ENCODE assay signal across 9 mouse cellular contexts in the genomic region with DNA sequence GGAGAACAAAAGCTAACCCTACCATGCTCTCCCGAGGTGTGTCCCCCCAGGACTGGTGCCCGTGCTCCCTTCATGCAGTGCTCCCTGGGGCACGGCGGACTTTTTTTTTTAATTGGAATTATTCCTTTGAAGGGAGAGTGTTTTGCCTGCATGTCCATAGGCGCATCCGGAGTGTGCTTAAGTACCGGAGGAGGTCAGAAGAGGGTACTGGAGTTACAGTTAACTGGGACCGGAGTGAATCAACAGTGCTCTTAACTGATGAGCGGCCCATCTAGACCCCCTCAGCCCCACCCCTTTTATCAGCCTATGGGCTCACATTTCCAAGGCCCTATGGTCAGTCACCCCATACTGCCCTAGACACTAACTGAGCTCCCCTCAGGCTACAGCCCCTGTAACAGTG. TPM values are rescaled to one million over a fixed set of nuclear protein-coding genes. Genes with fewer than 3 reads are reported as not detected.
A peak's percentile ranks its signal among the peaks of the same experiment; 100 is the strongest.
DNase-seq lines count a peak whose midpoint lies in the region; ATAC-seq lines count a peak whose summit lies in the region.
"Had no signal": no experiment of that assay in that cellular context is flagged by ENCODE, and none has a peak within 500 bp of the region (broad histone marks: within the 10 kb centered on the region; RNA-seq: fewer than 3 reads in every experiment).

No protein-coding gene starts in this region.

- no peak overlapping the region for H3K4me3 ChIP-seq in kidney, embryonic 14.5 days (ENCODE audit: low read length)
- peak overlapping the region; percentile 34 for H3K4me3 ChIP-seq in brown adipose tissue, adult 24 weeks (ENCODE audit: insufficient read depth, low read depth, low read length)
- no peak overlapping the region for H3K4me3 ChIP-seq in embryonic facial prominence, embryonic 15.5 days (replicated peaks)
- H3K4me3 ChIP-seq in macrophage (ENCODE audit: inconsistent target), result no peak overlapping the region
- H3K4me3 ChIP-seq: forebrain, embryonic 12.5 days had no signal

- 47% methylated on average over 9 of the region's 9 CpGs for WGBS in kidney, embryonic 14.5 days
- 58% methylated on average over 9 of the region's 9 CpGs for WGBS in embryonic facial prominence, embryonic 15.5 days
- WGBS in macrophage (ENCODE audit: missing documents), result 85% methylated on average over 9 of the region's 9 CpGs

- peak; percentile 53 for ATAC-seq in kidney, embryonic 14.5 days (ENCODE audit: low FRiP score, low TSS enrichment)
- no peak for ATAC-seq in embryonic facial prominence, embryonic 15.5 days (ENCODE audit: insufficient number of reproducible peaks, low FRiP score, low TSS enrichment, low read depth)

- H3K79me2 ChIP-seq in macrophage (ENCODE audit: inconsistent target), result peaks cover 100% of the 10 kb centered on the region

- H3K4me1 ChIP-seq in kidney, embryonic 14.5 days (ENCODE audit: control insufficient read depth, insufficient read depth, low read length), result peaks cover 52% of the 10 kb centered on the region
- H3K4me1 ChIP-seq in brown adipose tissue, adult 24 weeks (ENCODE audit: control insufficient read depth, insufficient read depth, insufficient read length, low read length), result peaks cover 46% of the 10 kb centered on the region
- H3K4me1 ChIP-seq in embryonic facial prominence, embryonic 15.5 days, result peaks cover 61% of the 10 kb centered on the region

- DNase-seq in kidney, postnatal 36 days, result no peak
- no peak for DNase-seq in thymus, postnatal 4 days
- DNase-seq in gastrocnemius, postnatal 4 days (ENCODE audit: low spot score in 2 of 2), result no peak

- H3K9me3 ChIP-seq in kidney, embryonic 14.5 days (ENCODE audit: control insufficient read depth, low read length), result no peaks in the 10 kb centered on the region
- no peaks in the 10 kb centered on the region for H3K9me3 ChIP-seq in embryonic facial prominence, embryonic 15.5 days (replicated peaks)
- H3K9me3 ChIP-seq: forebrain, embryonic 12.5 days had no signal

- H3K27me3 ChIP-seq in kidney, embryonic 14.5 days (ENCODE audit: control insufficient read depth, insufficient read depth, low read length), result no peaks in the 10 kb centered on the region
- no peaks in the 10 kb centered on the region for H3K27me3 ChIP-seq in embryonic facial prominence, embryonic 15.5 days
- H3K27me3 ChIP-seq: forebrain, embryonic 12.5 days; Patski had no signal

- H3K36me3 ChIP-seq in kidney, embryonic 14.5 days (ENCODE audit: control insufficient read depth, insufficient read depth, low read length), result no peaks in the 10 kb centered on the region
- no peaks in the 10 kb centered on the region for H3K36me3 ChIP-seq in embryonic facial prominence, embryonic 15.5 days
- peaks cover 6% of the 10 kb centered on the region; the same call in 1 of the 2 replicates for H3K36me3 ChIP-seq in macrophage (ENCODE audit: inconsistent target)
- H3K36me3 ChIP-seq: forebrain, embryonic 12.5 days had no signal

- peak overlapping the region; percentile 18; the same call in 1 of the 2 replicates for H3K27ac ChIP-seq in kidney, embryonic 14.5 days (ENCODE audit: low read depth, low read length)
- peak overlapping the region; percentile 81 for H3K27ac ChIP-seq in brown adipose tissue, adult 24 weeks (replicated peaks; ENCODE audit: low read depth, low read length)
- H3K27ac ChIP-seq in embryonic facial prominence, embryonic 15.5 days (replicated peaks), result peak overlapping the region; percentile 6; the same call in 1 of the 2 replicates
- H3K27ac ChIP-seq in macrophage, result peak overlapping the region; percentile 22; the same call in 1 of the 2 replicates
- H3K27ac ChIP-seq: forebrain, embryonic 12.5 days had no signal

- H3K4me2 ChIP-seq in kidney, embryonic 14.5 days (replicated peaks; ENCODE audit: low read depth, low read length), result no peak overlapping the region
- H3K4me2 ChIP-seq in embryonic facial prominence, embryonic 15.5 days (replicated peaks), result no peak overlapping the region
- H3K4me2 ChIP-seq: forebrain, embryonic 12.5 days had no signal

- H3K9ac ChIP-seq in kidney, embryonic 14.5 days (ENCODE audit: low read depth, low read length), result no peak overlapping the region
- no peak overlapping the region for H3K9ac ChIP-seq in embryonic facial prominence, embryonic 15.5 days
- H3K9ac ChIP-seq: forebrain, embryonic 12.5 days had no signal

RNA-seq across cellular contexts. Expression of a gene that starts 19.9 kb away (rescaled TPM):
- 32.9 and 38.4 TPM in 2 replicates for polyA plus RNA-seq in kidney, embryonic 14.5 days (2014; fragmentation: Nextera tagmentation; extraction: Ambion mirVana)
- 11.1 and 15.3 TPM in 2 replicates for polyA plus RNA-seq in brown adipose tissue, adult 24 weeks (2012; ENCODE audit: insufficient read depth, insufficient read length, missing spikeins)
- 16.3 and 18.0 TPM in 2 replicates for polyA plus RNA-seq in embryonic facial prominence, embryonic 15.5 days (2015; fragmentation: Nextera tagmentation; extraction: Ambion mirVana)
- 100 to 1,000 TPM in 13 of 26 experiments, 10 to 100 TPM in 13; 30.3 to 165 (median 107) TPM for total RNA-seq in macrophage (2018; cell fraction: chromatin; rRNA removed)
- 100 to 1,000 TPM in 6 of 26 experiments, 10 to 100 TPM in 20; 25.9 to 112 (median 84.7) TPM for total RNA-seq in macrophage (2018; cell fraction: cytosol; rRNA removed)
- 100 to 1,000 TPM in 12 of 26 experiments, 10 to 100 TPM in 14; 53.0 to 197 (median 92.2) TPM for total RNA-seq in macrophage (2018; cell fraction: nucleus; rRNA removed)
- polyA plus RNA-seq in macrophage (2018), result 17.8 to 36.0 TPM (median 34.3 TPM) in 3 replicates
- total RNA-seq in gastrocnemius, postnatal 4 days (2021), result 10 to 100 TPM; 21.2 to 22.6 TPM

Comparison
In these comparisons a context has a peak if more than half of its experiments do, and no peak if none do; other contexts are left out.
1. H3K27ac ChIP-seq: peak in every context shown above with its lines; median percentile 81 in brown adipose tissue, adult 24 weeks; 22 in macrophage; 18 in kidney, embryonic 14.5 days; 6 in embryonic facial prominence, embryonic 15.5 days.